Mouse (Mus musculus): Measurements from ENCODE around the gene C730034F03Rik. TPM values are rescaled to one million over a fixed set of nuclear protein-coding genes. Genes with fewer than 3 reads are reported as not detected.

C730034F03Rik gene
- 4.9 and 13.3 TPM in 2 replicates for total RNA-seq (2017)

DNA sequence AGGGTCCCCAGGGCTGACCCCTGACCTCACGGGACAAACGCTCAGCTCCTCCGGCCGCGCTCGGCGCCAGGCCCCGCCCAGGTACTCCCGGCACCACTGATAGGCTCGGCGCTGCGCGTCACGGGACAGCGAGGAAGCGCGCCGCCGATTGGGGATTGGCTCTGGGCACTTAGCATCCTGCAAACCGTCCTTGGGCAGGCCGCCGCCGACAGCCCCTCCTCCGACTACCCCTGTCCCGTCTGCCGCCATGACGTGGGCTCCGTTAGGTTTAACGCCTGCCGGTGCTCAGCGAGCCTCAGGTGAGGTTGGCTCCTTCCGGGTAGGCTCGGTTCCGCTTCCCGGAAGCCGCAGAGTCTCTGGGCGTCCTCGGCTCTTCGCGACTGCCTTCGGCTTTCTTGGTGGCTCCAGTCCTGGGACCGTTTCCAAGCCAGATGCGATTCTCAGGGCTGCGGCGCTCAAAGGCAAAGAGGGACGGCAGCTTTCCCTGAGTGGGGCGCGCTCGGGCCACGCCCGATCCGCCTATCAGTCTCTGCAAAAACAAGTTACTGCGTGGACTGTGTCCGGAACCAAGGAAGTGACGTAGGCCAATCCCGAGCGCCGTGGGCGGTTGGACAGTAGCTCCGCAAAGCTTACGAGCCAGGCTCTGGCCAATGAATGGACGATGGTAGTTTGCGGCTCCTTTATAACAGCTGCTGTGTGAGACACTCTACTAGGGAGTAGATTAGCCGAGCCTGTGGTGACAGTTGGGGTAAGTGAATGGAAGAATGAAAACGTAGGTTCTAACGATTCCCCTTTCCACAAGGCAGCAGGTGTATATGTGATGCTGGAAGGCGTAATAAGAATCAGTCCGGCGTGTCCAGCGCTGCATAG, at the start of gene C730034F03Rik, which contains the start of the genes Gm44502 and Chkb:
TSS of gene C730034F03Rik (plus strand) at position 238 of the 870 bp plus-strand sequence.
TSS of gene Gm44502 (minus strand) at position 345 of the 870 bp plus-strand sequence.
TSS of gene Chkb (minus strand) at position 557 of the 870 bp plus-strand sequence.
- ATAC-seq (replicated peaks in 1 of 2; ENCODE audit: insufficient read depth in 1 of 2, low FRiP score in 2 of 2, low TSS enrichment in 1 of 2, low read depth in 1 of 2, poor library complexity in 2 of 2, severe bottlenecking in 2 of 2): peak; percentile 88 to 90

DNA sequence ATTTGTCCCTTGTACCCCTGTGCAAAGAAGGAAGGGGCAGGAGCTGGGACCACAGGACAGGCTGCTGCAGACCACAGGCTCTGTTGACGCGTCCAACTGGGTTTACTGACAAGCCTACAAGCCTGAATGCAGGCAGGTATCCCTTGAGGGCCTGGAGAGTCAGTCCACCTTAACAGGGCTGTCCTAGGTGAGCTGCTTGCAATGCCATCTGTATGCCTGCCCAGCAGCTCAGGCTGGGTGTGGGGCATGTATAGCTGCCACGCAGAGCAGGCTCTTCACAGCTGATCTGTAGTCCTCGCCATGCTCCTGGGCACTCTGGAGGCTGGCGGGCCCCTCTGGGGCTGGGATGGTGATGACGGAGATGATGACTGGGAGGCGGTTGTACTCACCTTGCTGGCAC, 44.8 kb upstream of the C730034F03Rik start, which contains the start of gene Klhdc7b:
TSS of gene Klhdc7b (plus strand) at position 301 of the 400 bp plus-strand sequence.
- ATAC-seq (replicated peaks in 1 of 2; ENCODE audit: insufficient read depth in 1 of 2, low FRiP score in 2 of 2, low TSS enrichment in 1 of 2, low read depth in 1 of 2, poor library complexity in 2 of 2, severe bottlenecking in 2 of 2): no peak

DNA sequence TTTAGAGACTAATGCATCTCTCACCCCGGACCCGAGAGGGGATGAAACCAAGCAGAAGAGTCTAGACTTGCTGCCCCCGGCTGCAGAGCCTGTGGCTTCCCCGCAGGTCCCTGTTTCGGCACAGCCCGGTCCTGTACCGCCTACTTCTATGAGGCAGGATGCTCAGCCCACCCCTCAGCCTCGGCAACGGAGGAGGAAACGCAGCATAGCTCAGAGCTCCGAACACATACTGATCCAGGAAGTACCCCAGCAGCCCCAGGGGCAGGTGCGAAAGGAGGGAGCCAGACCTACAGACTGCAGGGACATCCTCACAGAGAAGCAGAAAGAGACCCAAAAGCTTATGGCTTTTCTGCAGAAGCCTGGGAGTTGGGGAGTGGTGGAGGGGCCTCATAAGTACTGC, 42.3 kb upstream of the C730034F03Rik start:
- peak; percentile 57 to 74 for ATAC-seq (replicated peaks in 1 of 2; ENCODE audit: insufficient read depth in 1 of 2, low FRiP score in 2 of 2, low TSS enrichment in 1 of 2, low read depth in 1 of 2, poor library complexity in 2 of 2, severe bottlenecking in 2 of 2)

DNA sequence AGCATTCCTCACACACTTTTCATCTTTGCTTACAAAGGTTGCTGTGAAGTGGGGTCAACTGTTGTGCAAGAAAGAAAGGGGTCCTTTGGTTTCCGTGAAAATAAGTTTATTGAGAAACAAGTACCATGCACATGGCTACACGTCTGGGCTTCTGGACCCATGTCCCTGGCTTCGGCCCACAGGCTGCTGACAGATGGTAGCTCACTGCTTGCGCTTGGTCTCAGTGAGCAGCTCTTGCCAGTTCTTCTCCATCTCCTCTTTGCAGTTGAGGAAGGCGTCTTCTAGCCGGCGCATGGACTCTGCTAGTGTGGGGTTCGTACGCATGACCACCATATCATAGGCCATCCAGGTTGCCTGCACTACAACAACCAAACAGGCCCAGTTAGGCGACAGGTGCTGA, 39.3 kb upstream of the C730034F03Rik start:
- ATAC-seq (replicated peaks in 1 of 2; ENCODE audit: insufficient read depth in 1 of 2, low FRiP score in 2 of 2, low TSS enrichment in 1 of 2, low read depth in 1 of 2, poor library complexity in 2 of 2, severe bottlenecking in 2 of 2): no peak

DNA sequence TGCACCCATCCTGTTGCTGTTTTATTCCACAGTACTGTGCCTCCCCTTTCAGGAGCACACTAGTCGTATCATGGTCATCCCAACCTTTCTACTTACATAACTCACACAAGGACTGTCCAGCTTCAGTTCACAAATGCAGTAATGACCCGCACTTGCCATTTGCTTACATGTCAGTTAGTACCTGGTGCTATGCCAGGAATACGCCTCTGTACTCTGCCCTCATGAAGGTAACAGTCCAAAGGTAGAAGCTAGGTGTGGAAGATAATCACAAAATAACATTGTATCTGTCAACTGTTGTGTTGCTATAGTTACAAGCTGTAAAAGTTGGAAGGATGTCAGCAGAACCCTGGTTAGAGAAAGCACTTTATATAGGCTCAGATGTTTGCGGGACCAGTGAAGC, 32.5 kb upstream of the C730034F03Rik start:
- ATAC-seq (replicated peaks in 1 of 2; ENCODE audit: insufficient read depth in 1 of 2, low FRiP score in 2 of 2, low TSS enrichment in 1 of 2, low read depth in 1 of 2, poor library complexity in 2 of 2, severe bottlenecking in 2 of 2): no peak

DNA sequence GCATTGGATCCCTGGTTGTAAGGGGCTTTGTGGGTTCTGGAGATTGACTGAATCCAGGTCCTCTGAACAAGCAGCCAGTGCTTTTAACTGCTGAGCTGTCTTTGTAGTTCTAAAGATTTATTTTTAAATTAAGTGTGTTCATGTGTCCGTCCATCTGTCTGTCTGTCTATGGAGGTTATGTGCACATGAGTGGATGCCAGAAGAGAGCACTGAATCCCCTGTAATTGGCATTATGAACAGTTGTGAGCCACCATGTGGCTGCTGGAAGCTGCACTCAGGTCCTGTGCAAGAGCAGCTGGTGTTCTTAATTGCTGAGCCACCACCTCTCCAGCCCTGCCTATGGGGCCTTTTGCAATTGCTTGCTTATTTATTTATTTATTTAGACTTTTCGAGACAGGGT, 31.2 kb upstream of the C730034F03Rik start:
- no peak for ATAC-seq (replicated peaks in 1 of 2; ENCODE audit: insufficient read depth in 1 of 2, low FRiP score in 2 of 2, low TSS enrichment in 1 of 2, low read depth in 1 of 2, poor library complexity in 2 of 2, severe bottlenecking in 2 of 2)

DNA sequence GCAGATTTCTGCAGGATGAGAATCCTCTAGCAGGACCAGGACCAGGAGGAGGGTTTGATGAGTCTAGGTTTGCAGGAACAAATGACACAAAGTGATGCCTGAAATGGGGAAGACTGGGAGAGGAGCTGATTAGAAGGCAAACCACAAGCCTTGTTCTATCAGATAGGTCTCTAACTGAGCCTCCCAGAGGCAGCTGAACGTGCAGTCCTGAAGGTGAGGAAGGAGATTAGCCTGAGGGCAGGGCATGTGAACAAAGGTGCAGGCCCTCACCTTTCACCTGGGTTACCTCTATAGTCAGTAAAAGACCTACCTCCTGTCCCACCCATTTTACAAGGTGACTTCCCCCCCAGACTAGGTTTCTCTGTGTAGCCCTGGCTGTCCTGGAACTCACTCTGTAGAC, 29.7 kb upstream of the C730034F03Rik start:
- no peak for ATAC-seq (replicated peaks in 1 of 2; ENCODE audit: insufficient read depth in 1 of 2, low FRiP score in 2 of 2, low TSS enrichment in 1 of 2, low read depth in 1 of 2, poor library complexity in 2 of 2, severe bottlenecking in 2 of 2)

DNA sequence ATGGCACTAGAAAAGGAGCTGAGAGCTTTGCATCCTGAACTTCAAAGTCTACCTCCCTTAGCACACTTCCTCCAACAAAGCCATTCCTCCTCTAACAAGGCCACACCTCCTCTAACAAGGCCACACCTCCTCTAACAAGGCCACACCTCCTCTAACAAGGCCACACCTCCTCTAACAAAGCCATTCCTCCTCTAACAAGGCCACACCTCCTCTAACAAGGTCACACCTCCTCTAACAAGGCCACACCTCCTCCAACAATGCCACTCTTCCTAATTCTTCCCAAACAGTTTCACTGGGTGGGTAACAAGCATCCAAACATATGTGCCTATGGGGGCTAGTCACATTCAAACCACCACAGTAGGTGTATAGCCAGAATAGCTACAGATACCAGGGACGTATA, 26.9 kb upstream of the C730034F03Rik start:
- ATAC-seq (replicated peaks in 1 of 2; ENCODE audit: insufficient read depth in 1 of 2, low FRiP score in 2 of 2, low TSS enrichment in 1 of 2, low read depth in 1 of 2, poor library complexity in 2 of 2, severe bottlenecking in 2 of 2): no peak

DNA sequence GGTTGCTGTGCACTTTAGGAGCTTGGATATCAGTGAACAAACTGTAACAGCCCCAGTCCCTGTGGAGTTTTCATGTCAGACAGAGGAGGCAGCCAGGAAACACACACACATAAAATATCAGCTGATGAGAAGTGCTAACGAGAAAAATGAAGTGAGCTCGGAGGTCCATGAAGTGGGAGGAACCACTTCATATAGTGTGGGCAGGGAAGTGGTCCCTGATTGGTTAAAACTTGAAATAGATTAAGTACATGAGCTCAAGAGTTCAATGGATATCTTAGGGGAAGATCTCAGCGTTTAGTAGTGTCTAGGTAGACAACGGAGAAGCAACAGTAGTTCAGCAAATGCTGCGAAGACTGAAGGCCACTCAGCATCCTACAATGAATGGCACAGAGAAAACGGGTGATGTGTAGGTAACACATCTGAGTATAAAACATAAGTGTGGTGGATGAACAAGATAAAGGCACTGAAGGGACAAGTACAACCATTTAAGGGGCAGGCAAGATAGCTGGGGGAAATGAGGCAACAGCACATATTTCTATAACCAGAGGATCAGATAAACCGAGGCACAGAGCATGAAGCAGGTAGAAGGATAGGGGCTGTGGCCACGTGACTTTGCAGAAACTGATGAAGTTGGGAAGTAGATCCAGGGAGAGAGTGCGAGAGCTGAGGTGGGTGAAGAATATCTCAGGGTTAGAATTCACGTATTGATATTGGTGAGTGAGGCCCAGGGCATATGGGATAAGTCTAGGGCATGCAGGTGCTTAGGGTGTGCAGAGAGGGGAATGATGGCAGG, 24.4 kb upstream of the C730034F03Rik start:
- ATAC-seq (replicated peaks in 1 of 2; ENCODE audit: insufficient read depth in 1 of 2, low FRiP score in 2 of 2, low TSS enrichment in 1 of 2, low read depth in 1 of 2, poor library complexity in 2 of 2, severe bottlenecking in 2 of 2): no peak

DNA sequence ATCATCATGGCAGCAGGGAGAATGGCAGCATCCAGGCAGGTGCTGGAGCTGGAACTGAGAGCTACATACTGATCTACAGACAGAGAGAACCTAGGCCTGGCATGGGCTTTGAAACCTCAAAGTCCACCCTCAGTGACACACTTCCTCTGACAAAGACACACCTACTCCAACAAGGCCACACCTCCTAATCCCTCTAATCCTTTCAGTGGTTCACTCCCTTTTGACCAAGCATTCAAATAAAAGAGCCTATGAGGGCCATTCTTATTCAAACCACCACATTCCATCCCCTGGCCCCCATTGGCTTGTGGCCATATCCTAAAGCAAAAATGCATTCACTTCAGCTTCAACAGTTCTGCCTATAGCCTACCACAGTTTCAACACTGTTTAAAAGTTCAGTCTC, 22.7 kb upstream of the C730034F03Rik start:
- no peak for ATAC-seq (replicated peaks in 1 of 2; ENCODE audit: insufficient read depth in 1 of 2, low FRiP score in 2 of 2, low TSS enrichment in 1 of 2, low read depth in 1 of 2, poor library complexity in 2 of 2, severe bottlenecking in 2 of 2)

DNA sequence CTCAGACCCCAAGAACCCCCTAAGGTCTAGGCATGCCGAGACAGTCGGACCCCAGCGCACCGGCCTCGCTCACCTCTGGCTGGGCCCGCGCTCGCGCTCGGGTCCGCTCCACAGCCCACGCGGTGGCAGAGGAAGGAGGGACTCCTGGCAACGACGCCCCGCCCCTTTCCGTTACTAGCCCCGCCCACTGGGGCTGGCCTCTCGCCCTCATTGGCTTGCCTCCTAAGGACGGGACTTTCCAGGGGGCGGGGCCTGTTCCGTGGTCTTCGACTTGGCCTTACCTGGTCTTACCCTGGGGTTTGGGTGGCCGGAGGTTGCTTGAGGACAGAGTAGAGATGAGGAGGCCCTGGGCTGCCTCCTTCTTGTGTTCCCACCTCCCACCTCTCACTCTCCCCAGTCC, 19.3 kb upstream of the C730034F03Rik start, which contains the start of gene Syce3:
TSS of gene Syce3 (minus strand) at position 386 of the 400 bp plus-strand sequence.
- ATAC-seq (replicated peaks in 1 of 2; ENCODE audit: insufficient read depth in 1 of 2, low FRiP score in 2 of 2, low TSS enrichment in 1 of 2, low read depth in 1 of 2, poor library complexity in 2 of 2, severe bottlenecking in 2 of 2): no peak

DNA sequence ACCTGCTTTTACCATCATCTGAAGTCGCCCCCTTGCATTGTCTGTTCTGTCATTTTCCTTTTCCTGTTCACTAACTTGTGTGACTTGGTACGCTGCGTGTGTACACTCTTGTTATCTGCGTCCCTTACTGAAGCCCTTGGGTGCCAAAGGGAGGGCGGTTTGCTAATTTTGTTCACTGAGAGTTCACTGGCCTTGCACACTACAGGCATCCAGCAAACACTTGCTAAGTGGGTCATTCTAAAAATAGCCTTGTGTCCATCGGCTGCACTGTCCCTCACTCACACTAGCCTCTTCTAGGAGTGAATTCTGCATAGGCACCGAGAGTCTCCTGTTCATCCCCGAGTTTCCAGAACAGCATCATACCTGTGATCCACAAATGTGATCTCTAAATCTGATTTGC, 14.1 kb upstream of the C730034F03Rik start:
- no peak for ATAC-seq (replicated peaks in 1 of 2; ENCODE audit: insufficient read depth in 1 of 2, low FRiP score in 2 of 2, low TSS enrichment in 1 of 2, low read depth in 1 of 2, poor library complexity in 2 of 2, severe bottlenecking in 2 of 2)

DNA sequence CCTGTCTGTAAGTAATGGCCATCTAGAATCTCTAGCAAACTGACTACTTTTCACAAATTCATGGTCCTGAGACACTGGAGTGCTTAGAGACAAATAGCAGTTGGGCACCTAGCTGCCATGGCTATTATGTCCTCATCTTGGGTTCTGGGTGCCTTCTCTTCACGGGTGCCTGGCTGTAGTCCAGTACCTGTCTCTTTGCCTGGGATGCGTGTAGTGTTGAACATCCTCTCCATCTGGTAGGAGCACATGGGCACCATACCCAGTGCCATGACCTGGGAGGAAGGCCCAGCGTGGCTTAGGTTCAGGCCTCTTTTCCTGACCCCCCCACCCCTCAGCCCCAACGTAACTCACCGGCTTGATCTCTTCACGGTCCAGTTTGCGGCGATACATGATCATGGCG, 7.5 kb upstream of the C730034F03Rik start:
- no peak for ATAC-seq (replicated peaks in 1 of 2; ENCODE audit: insufficient read depth in 1 of 2, low FRiP score in 2 of 2, low TSS enrichment in 1 of 2, low read depth in 1 of 2, poor library complexity in 2 of 2, severe bottlenecking in 2 of 2)

DNA sequence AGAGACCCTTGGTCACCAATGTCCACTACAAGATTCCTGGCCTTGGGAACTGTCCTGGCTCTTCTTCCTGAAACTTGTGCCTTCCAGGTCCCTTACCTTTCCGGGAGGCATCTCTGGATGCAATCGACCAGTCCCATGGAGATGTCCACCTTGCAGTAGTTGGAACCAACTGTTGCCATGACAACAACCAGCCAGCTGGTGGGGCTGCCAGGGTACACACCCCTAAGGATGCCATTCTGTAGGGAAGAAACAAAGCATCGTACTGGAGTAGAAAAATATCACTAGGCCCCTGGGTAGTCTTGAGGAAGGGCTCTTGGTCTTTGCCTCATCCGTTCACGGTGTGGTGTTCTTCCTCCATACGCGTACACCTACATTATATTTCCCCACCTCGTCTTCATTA, 4.8 kb upstream of the C730034F03Rik start:
- ATAC-seq (replicated peaks in 1 of 2; ENCODE audit: insufficient read depth in 1 of 2, low FRiP score in 2 of 2, low TSS enrichment in 1 of 2, low read depth in 1 of 2, poor library complexity in 2 of 2, severe bottlenecking in 2 of 2): no peak

DNA sequence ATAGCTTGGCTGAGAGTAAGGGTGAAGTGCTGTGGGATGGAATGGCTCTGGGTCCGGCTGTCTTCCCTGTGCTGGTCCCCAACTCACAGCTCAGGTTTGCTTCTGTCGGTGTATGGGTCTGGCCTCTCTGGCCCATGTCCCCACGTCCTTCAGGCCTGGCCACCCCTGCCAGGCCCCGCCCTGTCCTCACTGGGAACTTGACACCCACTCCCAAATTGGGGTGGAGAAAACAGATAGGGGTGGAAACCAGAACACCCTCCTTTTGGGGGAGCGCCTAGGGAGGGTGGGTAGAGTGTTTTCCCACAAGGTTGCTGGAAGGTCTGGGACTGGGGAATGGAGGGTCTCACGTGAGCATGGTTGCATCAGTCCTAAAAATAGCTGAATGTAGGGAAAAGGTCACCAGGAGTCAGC, 3.7 kb upstream of the C730034F03Rik start, which contains the start of gene Cpt1b:
TSS of gene Cpt1b (minus strand) at position 153 of the 411 bp plus-strand sequence.
- no peak for ATAC-seq (replicated peaks in 1 of 2; ENCODE audit: insufficient read depth in 1 of 2, low FRiP score in 2 of 2, low TSS enrichment in 1 of 2, low read depth in 1 of 2, poor library complexity in 2 of 2, severe bottlenecking in 2 of 2)

DNA sequence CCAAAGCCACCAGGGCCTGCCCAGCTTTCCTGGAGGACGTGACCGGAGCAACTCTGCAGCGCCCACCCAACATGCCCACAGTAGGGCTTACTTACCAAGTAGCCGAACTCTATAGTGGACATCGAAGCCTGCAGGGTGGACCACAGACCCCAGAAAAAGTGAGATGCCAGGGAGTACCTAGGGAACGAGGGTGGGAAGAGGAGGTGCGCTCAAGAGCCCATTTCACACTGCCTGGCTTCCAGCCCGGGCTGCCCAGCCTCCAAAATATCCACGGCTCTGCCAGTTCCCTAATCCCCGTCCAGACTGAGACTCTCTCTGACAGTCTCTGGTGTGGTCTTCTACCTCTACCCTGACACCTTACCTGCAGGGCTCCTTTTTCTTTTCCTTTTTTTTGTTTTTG, 2.7 kb upstream of the C730034F03Rik start:
- no peak for ATAC-seq (replicated peaks in 1 of 2; ENCODE audit: insufficient read depth in 1 of 2, low FRiP score in 2 of 2, low TSS enrichment in 1 of 2, low read depth in 1 of 2, poor library complexity in 2 of 2, severe bottlenecking in 2 of 2)

DNA sequence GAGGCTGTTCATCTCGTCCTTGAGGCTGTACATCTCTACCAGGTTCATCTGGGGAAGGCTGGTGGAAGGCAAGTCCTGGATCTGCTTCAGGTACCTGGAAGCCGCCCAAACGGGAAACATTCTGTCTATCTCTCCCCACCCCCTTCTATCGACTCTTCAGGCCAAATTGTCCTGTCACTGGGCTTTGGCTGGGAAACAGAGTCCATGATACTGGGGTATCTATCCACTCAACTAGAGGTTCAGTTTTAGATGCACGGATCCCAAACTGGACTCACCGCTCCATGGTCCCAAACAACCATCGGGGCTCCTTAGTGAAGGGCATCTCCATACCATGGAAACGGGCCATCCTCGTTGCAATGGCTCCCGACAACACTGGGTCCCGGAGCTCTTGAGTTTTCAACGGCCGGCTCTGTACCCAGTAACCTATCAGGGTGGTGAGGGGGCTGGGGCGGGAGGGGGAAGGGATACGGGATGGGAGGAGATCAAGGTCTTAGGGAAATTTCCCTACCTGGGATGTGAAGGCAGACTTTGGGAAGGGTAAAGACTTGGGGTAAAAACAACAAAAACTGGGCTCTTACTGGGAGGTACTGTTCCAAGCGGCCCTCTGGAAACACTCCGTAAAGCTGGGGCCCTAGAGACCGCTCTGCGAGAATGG, 1.1 kb upstream of the C730034F03Rik start:
- ATAC-seq (replicated peaks in 1 of 2; ENCODE audit: insufficient read depth in 1 of 2, low FRiP score in 2 of 2, low TSS enrichment in 1 of 2, low read depth in 1 of 2, poor library complexity in 2 of 2, severe bottlenecking in 2 of 2): no peak
